Mouse (Mus musculus) spleen, adult 2 months (tissue): Measurements from ENCODE around the gene Zfp575.

Experiments used
- CTCF ChIP-seq: fragments of 200-500 bp; IDR thresholded peaks from 2 replicates; pipeline ENCODE4 v1.5.1; 2011; ENCODE audit warnings: mild to moderate bottlenecking, inconsistent platforms; ENCODE audit not compliant: insufficient read depth, insufficient read length, insufficient replicate concordance; ENCODE audit errors: extremely low read depth
- POLR2A ChIP-seq: fragments of 200-500 bp; IDR thresholded peaks from 2 replicates; pipeline ENCODE4 v1.6.1; 2011; ENCODE audit warnings: low read depth, low read length, inconsistent platforms

DNA sequence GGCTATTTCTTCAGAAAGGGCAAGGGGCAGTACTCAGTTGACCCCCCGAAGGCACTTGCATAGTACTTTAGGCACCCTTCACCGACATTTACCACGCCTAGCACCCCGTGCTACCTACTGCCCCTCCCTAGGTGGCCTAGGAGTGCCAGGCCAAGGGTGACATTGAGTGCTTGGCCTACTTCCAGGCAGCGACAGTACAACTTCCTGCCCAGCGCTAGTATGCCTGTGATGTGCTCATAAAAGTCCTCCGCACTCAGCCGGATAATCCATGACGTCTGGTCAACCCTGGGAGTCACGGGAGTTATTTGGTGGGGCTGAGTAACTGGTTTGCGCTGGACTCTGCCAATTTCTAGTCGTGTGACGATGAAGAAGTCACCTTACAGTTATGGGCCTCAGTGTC, 895 bp upstream of the Zfp575 start:
- TF ChIP-seq CTCF (no peak), POLR2A (no peak)
